Mouse (Mus musculus): ENCODE data around the gene Snapc4. TPM values are rescaled to one million over a fixed set of nuclear protein-coding genes. Genes with fewer than 3 reads are reported as not detected.

Snapc4 gene
- polyA plus RNA-seq, 1 experiment from 2014 or later = 34.8 TPM

- no peaks in the 10 kb centered on the region for H3K27me3 ChIP-seq (ENCODE audit: control insufficient read depth, insufficient read depth, low read depth, low read length)
- ATAC-seq = no peak
- H3K36me3 ChIP-seq (ENCODE audit: control insufficient read depth, insufficient read depth, low read length) = peaks cover 35% of the 10 kb centered on the region
- H3K9me3 ChIP-seq (replicated peaks; ENCODE audit: control insufficient read depth, low read length, poor library complexity, severe bottlenecking) = no peaks in the 10 kb centered on the region
- no peak overlapping the region for H3K4me2 ChIP-seq (ENCODE audit: low read length)
- H3K4me1 ChIP-seq (ENCODE audit: control insufficient read depth, insufficient read depth, low read length) = no peaks in the 10 kb centered on the region
- WGBS = 95% methylated on average over 5 of the region's 5 CpGs
- no peak overlapping the region for H3K9ac ChIP-seq (ENCODE audit: low read depth, low read length)
- no peak overlapping the region for H3K27ac ChIP-seq (ENCODE audit: low read length)
- H3K4me3 ChIP-seq (ENCODE audit: low read depth, low read length) = no peak overlapping the region
Observed at GRCm38 (mm10) chr2:26363481-26363880, 17.0 kb downstream of the Snapc4 start.

- no peak overlapping the region for H3K4me3 ChIP-seq (ENCODE audit: low read depth, low read length)
- peaks cover 34% of the 10 kb centered on the region for H3K36me3 ChIP-seq (ENCODE audit: control insufficient read depth, insufficient read depth, low read length)
- no peaks in the 10 kb centered on the region for H3K4me1 ChIP-seq (ENCODE audit: control insufficient read depth, insufficient read depth, low read length)
- ATAC-seq = no peak
- H3K4me2 ChIP-seq (ENCODE audit: low read length) = no peak overlapping the region
- WGBS = 91% methylated on average over 5 of the region's 5 CpGs
- H3K9ac ChIP-seq (ENCODE audit: low read depth, low read length) = no peak overlapping the region
- no peak overlapping the region for H3K27ac ChIP-seq (ENCODE audit: low read length)
- no peaks in the 10 kb centered on the region for H3K9me3 ChIP-seq (replicated peaks; ENCODE audit: control insufficient read depth, low read length, poor library complexity, severe bottlenecking)
- H3K27me3 ChIP-seq (ENCODE audit: control insufficient read depth, insufficient read depth, low read depth, low read length) = no peaks in the 10 kb centered on the region
Observed at GRCm38 (mm10) chr2:26362991-26363390, 17.5 kb downstream of the Snapc4 start.

- WGBS = 62% methylated on average over 3 of the region's 3 CpGs
- peaks cover 17% of the 10 kb centered on the region; the same call in 1 of the 2 replicates for H3K36me3 ChIP-seq (ENCODE audit: control insufficient read depth, insufficient read depth, low read length)
- no peaks in the 10 kb centered on the region for H3K4me1 ChIP-seq (ENCODE audit: control insufficient read depth, insufficient read depth, low read length)
- no peak within 1 kb of the TSS for H3K4me2 ChIP-seq (ENCODE audit: low read length)
- no peaks in the 10 kb centered on the region for H3K27me3 ChIP-seq (ENCODE audit: control insufficient read depth, insufficient read depth, low read depth, low read length)
- H3K9ac ChIP-seq (ENCODE audit: low read depth, low read length) = no peak within 1 kb of the TSS
- no peak within 1 kb of the TSS for H3K27ac ChIP-seq (ENCODE audit: low read length)
- no peak within 1 kb of the TSS for H3K4me3 ChIP-seq (ENCODE audit: low read depth, low read length)
- no peaks in the 10 kb centered on the region for H3K9me3 ChIP-seq (replicated peaks; ENCODE audit: control insufficient read depth, low read length, poor library complexity, severe bottlenecking)
- ATAC-seq = no peak
Observed at GRCm38 (mm10) chr2:26360772-26361171, 19.7 kb downstream of the Snapc4 start, which contains the start of gene Card9. TSS of gene Card9 (minus strand) at chr2:26360918.

GRCm38 (mm10) chr2:26359983-26360382 is 20.5 kb downstream of the Snapc4 start:
- H3K36me3 ChIP-seq (ENCODE audit: control insufficient read depth, insufficient read depth, low read length) = peaks cover 12% of the 10 kb centered on the region; the same call in 1 of the 2 replicates
- 83% methylated on average over 6 of the region's 6 CpGs for WGBS
- no peaks in the 10 kb centered on the region for H3K4me1 ChIP-seq (ENCODE audit: control insufficient read depth, insufficient read depth, low read length)
- no peak overlapping the region for H3K9ac ChIP-seq (ENCODE audit: low read depth, low read length)
- H3K4me2 ChIP-seq (ENCODE audit: low read length) = no peak overlapping the region
- H3K4me3 ChIP-seq (ENCODE audit: low read depth, low read length) = no peak overlapping the region
- no peak for ATAC-seq
- H3K9me3 ChIP-seq (replicated peaks; ENCODE audit: control insufficient read depth, low read length, poor library complexity, severe bottlenecking) = no peaks in the 10 kb centered on the region
- H3K27me3 ChIP-seq (ENCODE audit: control insufficient read depth, insufficient read depth, low read depth, low read length) = no peaks in the 10 kb centered on the region
- H3K27ac ChIP-seq (ENCODE audit: low read length) = no peak overlapping the region

GRCm38 (mm10) chr2:26358667-26359320 is 21.7 kb downstream of the Snapc4 start:
- Histone ChIP-seq H3K4me1 (ENCODE audit: control insufficient read depth, insufficient read depth, low read length) (peaks cover 1% of the 10 kb centered on the region; the same call in 1 of the 2 replicates), H3K9ac (ENCODE audit: low read depth, low read length) (no peak overlapping the region), H3K4me3 (ENCODE audit: low read depth, low read length) (no peak overlapping the region), H3K27ac (ENCODE audit: low read length) (no peak overlapping the region), H3K9me3 (replicated peaks; ENCODE audit: control insufficient read depth, low read length, poor library complexity, severe bottlenecking) (no peaks in the 10 kb centered on the region), H3K36me3 (ENCODE audit: control insufficient read depth, insufficient read depth, low read length) (0 out of 2 replicates have a peak, but pooled peaks cover 6% of the 10 kb centered on the region), H3K27me3 (ENCODE audit: control insufficient read depth, insufficient read depth, low read depth, low read length) (no peaks in the 10 kb centered on the region), H3K4me2 (ENCODE audit: low read length) (no peak overlapping the region)
- WGBS = 87% methylated on average over 13 of the region's 13 CpGs
- ATAC-seq = no peak

GRCm38 (mm10) chr2:26357484-26357883 is 23.0 kb downstream of the Snapc4 start:
- H3K4me1 ChIP-seq (ENCODE audit: control insufficient read depth, insufficient read depth, low read length) = peaks cover 13% of the 10 kb centered on the region
- no peaks in the 10 kb centered on the region for H3K36me3 ChIP-seq (ENCODE audit: control insufficient read depth, insufficient read depth, low read length)
- H3K27ac ChIP-seq (ENCODE audit: low read length) = no peak overlapping the region

GRCm38 (mm10) chr2:26356678-26357077 is 23.8 kb downstream of the Snapc4 start:
- no peak overlapping the region for H3K4me2 ChIP-seq (ENCODE audit: low read length)
- H3K4me3 ChIP-seq (ENCODE audit: low read depth, low read length) = no peak overlapping the region
- H3K27ac ChIP-seq (ENCODE audit: low read length) = no peak overlapping the region
- H3K9me3 ChIP-seq (replicated peaks; ENCODE audit: control insufficient read depth, low read length, poor library complexity, severe bottlenecking) = no peaks in the 10 kb centered on the region
- no peaks in the 10 kb centered on the region for H3K27me3 ChIP-seq (ENCODE audit: control insufficient read depth, insufficient read depth, low read depth, low read length)
- no peak overlapping the region for H3K9ac ChIP-seq (ENCODE audit: low read depth, low read length)
- WGBS = 80% methylated on average over 7 of the region's 7 CpGs
- H3K4me1 ChIP-seq (ENCODE audit: control insufficient read depth, insufficient read depth, low read length) = peaks cover 13% of the 10 kb centered on the region
- H3K36me3 ChIP-seq (ENCODE audit: control insufficient read depth, insufficient read depth, low read length) = no peaks in the 10 kb centered on the region
- no peak for ATAC-seq

More at GRCm38 (mm10) chr2:26357484-26357883, 23.0 kb downstream of the Snapc4 start:
- WGBS = 43% methylated on average over 15 of the region's 15 CpGs
- H3K27me3 ChIP-seq (ENCODE audit: control insufficient read depth, insufficient read depth, low read depth, low read length) = no peaks in the 10 kb centered on the region
- H3K9me3 ChIP-seq (replicated peaks; ENCODE audit: control insufficient read depth, low read length, poor library complexity, severe bottlenecking) = no peaks in the 10 kb centered on the region
- no peak overlapping the region for H3K4me2 ChIP-seq (ENCODE audit: low read length)
- H3K4me3 ChIP-seq (ENCODE audit: low read depth, low read length) = no peak overlapping the region
- no peak for ATAC-seq
- no peak overlapping the region for H3K9ac ChIP-seq (ENCODE audit: low read depth, low read length)

- H3K4me3 ChIP-seq (ENCODE audit: low read depth, low read length) = no peak overlapping the region
- no peak overlapping the region for H3K27ac ChIP-seq (ENCODE audit: low read length)
- H3K27me3 ChIP-seq (ENCODE audit: control insufficient read depth, insufficient read depth, low read depth, low read length) = no peaks in the 10 kb centered on the region
- no peak overlapping the region for H3K4me2 ChIP-seq (ENCODE audit: low read length)
- no peak for ATAC-seq
- no peaks in the 10 kb centered on the region for H3K9me3 ChIP-seq (replicated peaks; ENCODE audit: control insufficient read depth, low read length, poor library complexity, severe bottlenecking)
- 86% methylated on average over 4 of the region's 4 CpGs for WGBS
- H3K36me3 ChIP-seq (ENCODE audit: control insufficient read depth, insufficient read depth, low read length) = no peaks in the 10 kb centered on the region
- peaks cover 13% of the 10 kb centered on the region for H3K4me1 ChIP-seq (ENCODE audit: control insufficient read depth, insufficient read depth, low read length)
- no peak overlapping the region for H3K9ac ChIP-seq (ENCODE audit: low read depth, low read length)
Observed at GRCm38 (mm10) chr2:26356231-26356630, 24.2 kb downstream of the Snapc4 start.

GRCm38 (mm10) chr2:26354401-26354800 is 26.1 kb downstream of the Snapc4 start:
- no peak overlapping the region for H3K9ac ChIP-seq (ENCODE audit: low read depth, low read length)

More at GRCm38 (mm10) chr2:26354401-26354800, 26.1 kb downstream of the Snapc4 start:
- no peak for ATAC-seq
- Histone ChIP-seq H3K9me3 (replicated peaks; ENCODE audit: control insufficient read depth, low read length, poor library complexity, severe bottlenecking) (no peaks in the 10 kb centered on the region), H3K36me3 (ENCODE audit: control insufficient read depth, insufficient read depth, low read length) (0 out of 2 replicates have a peak, but pooled peaks cover 2% of the 10 kb centered on the region), H3K27ac (ENCODE audit: low read length) (no peak overlapping the region), H3K4me2 (ENCODE audit: low read length) (no peak overlapping the region), H3K27me3 (ENCODE audit: control insufficient read depth, insufficient read depth, low read depth, low read length) (no peaks in the 10 kb centered on the region), H3K4me1 (ENCODE audit: control insufficient read depth, insufficient read depth, low read length) (peaks cover 22% of the 10 kb centered on the region), H3K4me3 (ENCODE audit: low read depth, low read length) (no peak overlapping the region)
- 95% methylated on average over 4 of the region's 4 CpGs for WGBS

All from midbrain, embryonic 16.5 days (tissue).